Mouse (Mus musculus): Measurements from ENCODE around the gene Tspan5. TPM values are rescaled to one million over a fixed set of nuclear protein-coding genes. Genes with fewer than 3 reads are reported as not detected.

The Tspan5 gene
- polyA plus RNA-seq, 1 experiment from 2014 or later, result 86.9 TPM

DNA sequence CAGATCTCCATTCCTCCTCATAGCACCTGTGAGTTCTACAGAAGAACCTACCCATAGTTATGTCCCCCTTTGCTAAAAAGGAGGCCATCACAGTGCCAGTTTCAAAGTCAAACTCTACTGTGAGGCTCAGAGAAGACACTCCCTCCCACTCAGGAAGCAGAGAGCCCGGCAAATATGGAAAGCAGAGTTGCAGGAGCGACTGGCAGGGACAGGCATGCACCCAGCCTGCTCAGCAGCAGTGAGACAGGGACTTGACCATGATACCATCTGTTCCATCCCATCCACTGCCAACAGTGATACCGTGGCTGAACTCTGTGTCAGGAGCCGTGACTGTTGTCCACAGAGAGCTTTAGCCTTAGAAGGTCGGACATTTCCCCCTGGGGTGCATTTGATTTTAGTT lies 123.3 kb downstream of the Tspan5 start:
- no peak overlapping the region for H3K27ac ChIP-seq (ENCODE audit: low read depth, low read length)
- peaks cover 14% of the 10 kb centered on the region for H3K4me1 ChIP-seq (ENCODE audit: control insufficient read depth, insufficient read depth, low read depth, low read length)
- H3K4me2 ChIP-seq (ENCODE audit: low read length), result no peak overlapping the region
- no peaks in the 10 kb centered on the region for H3K27me3 ChIP-seq (replicated peaks; ENCODE audit: control insufficient read depth, insufficient read depth, low read length)
- WGBS, result 63% methylated on average over 4 of the region's 5 CpGs
- H3K9me3 ChIP-seq (ENCODE audit: control insufficient read depth, low read length), result no peaks in the 10 kb centered on the region
- no peaks in the 10 kb centered on the region for H3K36me3 ChIP-seq (ENCODE audit: control insufficient read depth, insufficient read depth, low read length)
- no peak overlapping the region for H3K9ac ChIP-seq (ENCODE audit: low read depth, low read length)
- no peak overlapping the region for H3K4me3 ChIP-seq (ENCODE audit: low read length)
- ATAC-seq, result no peak

DNA sequence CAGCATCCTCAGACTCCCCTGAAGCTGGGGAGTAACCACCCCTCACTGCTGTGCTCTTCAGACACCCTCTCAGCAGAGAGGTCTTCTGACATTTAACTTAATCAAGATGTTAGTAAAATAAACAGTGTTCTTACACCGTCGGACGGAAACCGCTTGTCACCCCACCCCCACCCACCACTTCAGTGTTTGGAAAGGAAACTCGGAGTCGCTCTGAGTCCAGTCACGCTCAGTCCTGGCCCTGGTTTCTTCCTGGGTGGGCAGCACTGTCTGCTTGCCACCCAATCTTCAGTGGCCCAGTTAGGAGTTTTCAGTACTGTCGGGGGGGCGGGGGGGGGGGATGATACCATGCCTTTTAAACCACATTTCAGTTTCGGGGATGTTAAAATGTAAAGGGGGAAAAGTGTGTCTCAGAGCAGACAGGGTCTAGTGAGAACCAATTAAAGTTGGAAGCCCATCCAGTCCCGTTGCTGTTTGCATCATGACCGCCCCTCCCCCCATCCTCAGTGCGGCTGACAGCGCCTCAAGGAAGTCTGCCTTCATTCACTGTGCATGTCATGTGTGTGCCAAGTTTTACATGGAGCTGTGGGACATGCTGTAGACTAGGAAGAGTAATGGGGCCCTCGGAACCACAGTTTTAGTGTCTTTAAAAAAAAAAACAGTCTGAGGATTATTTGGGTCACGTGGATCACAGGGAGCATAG lies 125.3 kb downstream of the Tspan5 start:
- no peaks in the 10 kb centered on the region for H3K36me3 ChIP-seq (ENCODE audit: control insufficient read depth, insufficient read depth, low read length)
- H3K4me3 ChIP-seq (ENCODE audit: low read length), result no peak overlapping the region
- H3K9ac ChIP-seq (ENCODE audit: low read depth, low read length), result no peak overlapping the region
- H3K4me1 ChIP-seq (ENCODE audit: control insufficient read depth, insufficient read depth, low read depth, low read length), result peaks cover 2% of the 10 kb centered on the region
- H3K9me3 ChIP-seq (ENCODE audit: control insufficient read depth, low read length), result no peaks in the 10 kb centered on the region
- no peak for ATAC-seq
- H3K4me2 ChIP-seq (ENCODE audit: low read length), result no peak overlapping the region
- no peak overlapping the region for H3K27ac ChIP-seq (ENCODE audit: low read depth, low read length)
- no peaks in the 10 kb centered on the region for H3K27me3 ChIP-seq (replicated peaks; ENCODE audit: control insufficient read depth, insufficient read depth, low read length)
- 70% methylated on average over 16 of the region's 16 CpGs for WGBS

DNA sequence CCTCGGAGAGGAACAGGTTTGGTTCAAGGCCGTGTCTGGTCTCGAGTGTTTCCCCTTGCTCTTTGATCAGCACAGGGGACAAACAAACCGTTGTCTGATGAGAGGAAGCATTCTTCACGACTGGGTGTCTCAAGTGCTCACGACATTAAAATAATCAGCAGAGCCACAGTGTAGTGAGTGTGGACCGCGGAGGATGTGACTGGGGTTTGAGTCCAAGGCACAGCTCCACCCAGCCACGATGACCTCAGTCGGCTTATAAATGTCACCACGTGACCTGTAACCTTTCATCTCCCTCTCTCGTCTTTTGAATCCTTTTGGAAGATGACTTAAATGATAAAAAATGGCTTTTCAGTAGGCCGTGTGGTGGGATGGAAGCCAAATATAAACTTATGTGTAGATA lies 126.4 kb downstream of the Tspan5 start:
- 77% methylated on average over 13 of the region's 13 CpGs for WGBS
- no peak for ATAC-seq
- Histone ChIP-seq H3K27me3 (replicated peaks; ENCODE audit: control insufficient read depth, insufficient read depth, low read length) (no peaks in the 10 kb centered on the region), H3K9ac (ENCODE audit: low read depth, low read length) (no peak overlapping the region), H3K4me1 (ENCODE audit: control insufficient read depth, insufficient read depth, low read depth, low read length) (peaks cover 2% of the 10 kb centered on the region), H3K4me2 (ENCODE audit: low read length) (no peak overlapping the region), H3K9me3 (ENCODE audit: control insufficient read depth, low read length) (no peaks in the 10 kb centered on the region), H3K4me3 (ENCODE audit: low read length) (no peak overlapping the region), H3K36me3 (ENCODE audit: control insufficient read depth, insufficient read depth, low read length) (no peaks in the 10 kb centered on the region), H3K27ac (ENCODE audit: low read depth, low read length) (no peak overlapping the region)

- Histone ChIP-seq H3K27ac (ENCODE audit: low read depth, low read length) (no peak overlapping the region), H3K4me2 (ENCODE audit: low read length) (no peak overlapping the region), H3K4me3 (ENCODE audit: low read length) (no peak overlapping the region), H3K36me3 (ENCODE audit: control insufficient read depth, insufficient read depth, low read length) (peaks cover 4% of the 10 kb centered on the region; the same call in 1 of the 2 replicates), H3K9ac (ENCODE audit: low read depth, low read length) (no peak overlapping the region), H3K27me3 (replicated peaks; ENCODE audit: control insufficient read depth, insufficient read depth, low read length) (no peaks in the 10 kb centered on the region), H3K4me1 (ENCODE audit: control insufficient read depth, insufficient read depth, low read depth, low read length) (peaks cover 9% of the 10 kb centered on the region), H3K9me3 (ENCODE audit: control insufficient read depth, low read length) (no peaks in the 10 kb centered on the region)
- 0 out of 2 replicates have a peak, but pooled peaks have one; percentile 12 for ATAC-seq
- WGBS, result 85% methylated on average over 7 of the region's 7 CpGs
Measured at GRCm38 (mm10) chr3:138875282-138875681, 133.3 kb downstream of the Tspan5 start.

DNA sequence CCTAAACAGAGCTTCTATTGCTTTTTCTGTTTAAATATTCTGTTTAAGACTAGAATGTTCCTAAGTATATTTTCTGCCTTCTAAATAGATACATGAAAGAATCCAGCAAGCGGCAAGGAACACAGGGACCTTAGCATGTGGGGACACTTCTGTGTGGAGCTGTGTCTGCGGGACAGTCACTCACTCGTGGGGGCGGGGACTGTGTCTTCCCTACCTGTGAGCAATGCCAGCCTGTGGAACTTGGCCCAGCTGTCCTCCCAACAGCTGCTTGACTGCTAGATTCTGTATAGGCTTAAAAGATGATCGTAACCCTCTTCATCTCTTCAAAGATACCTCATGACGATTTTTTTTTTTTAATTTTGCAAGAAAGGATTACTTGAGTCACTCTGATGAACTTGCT lies 133.9 kb downstream of the Tspan5 start:
- 91% methylated on average over 6 of the region's 6 CpGs for WGBS
- Histone ChIP-seq H3K9ac (ENCODE audit: low read depth, low read length) (no peak overlapping the region), H3K9me3 (ENCODE audit: control insufficient read depth, low read length) (no peaks in the 10 kb centered on the region), H3K4me3 (ENCODE audit: low read length) (no peak overlapping the region), H3K4me1 (ENCODE audit: control insufficient read depth, insufficient read depth, low read depth, low read length) (peaks cover 9% of the 10 kb centered on the region), H3K27ac (ENCODE audit: low read depth, low read length) (no peak overlapping the region), H3K4me2 (ENCODE audit: low read length) (no peak overlapping the region), H3K36me3 (ENCODE audit: control insufficient read depth, insufficient read depth, low read length) (peaks cover 4% of the 10 kb centered on the region; the same call in 1 of the 2 replicates), H3K27me3 (replicated peaks; ENCODE audit: control insufficient read depth, insufficient read depth, low read length) (no peaks in the 10 kb centered on the region)
- no peak for ATAC-seq

- no peak overlapping the region for H3K4me2 ChIP-seq (ENCODE audit: low read length)
- WGBS, result 61% methylated on average over 10 of the region's 10 CpGs
- no peaks in the 10 kb centered on the region for H3K27me3 ChIP-seq (replicated peaks; ENCODE audit: control insufficient read depth, insufficient read depth, low read length)
- H3K9ac ChIP-seq (ENCODE audit: low read depth, low read length), result no peak overlapping the region
- H3K4me3 ChIP-seq (ENCODE audit: low read length), result no peak overlapping the region
- peak; percentile 58 for ATAC-seq
- H3K36me3 ChIP-seq (ENCODE audit: control insufficient read depth, insufficient read depth, low read length), result peaks cover 4% of the 10 kb centered on the region; the same call in 1 of the 2 replicates
- no peaks in the 10 kb centered on the region for H3K9me3 ChIP-seq (ENCODE audit: control insufficient read depth, low read length)
- H3K4me1 ChIP-seq (ENCODE audit: control insufficient read depth, insufficient read depth, low read depth, low read length), result peaks cover 9% of the 10 kb centered on the region
- peak overlapping the region; percentile 49 for H3K27ac ChIP-seq (ENCODE audit: low read depth, low read length)
Measured at GRCm38 (mm10) chr3:138876418-138876817, 134.4 kb downstream of the Tspan5 start.

GRCm38 (mm10) chr3:138876931-138877361 lies 135.0 kb downstream of the Tspan5 start:
- peak; percentile 66; the same call in 1 of the 2 replicates for ATAC-seq
- no peak overlapping the region for H3K4me2 ChIP-seq (ENCODE audit: low read length)
- no peaks in the 10 kb centered on the region for H3K27me3 ChIP-seq (replicated peaks; ENCODE audit: control insufficient read depth, insufficient read depth, low read length)
- peak overlapping the region; percentile 49 for H3K27ac ChIP-seq (ENCODE audit: low read depth, low read length)
- no peak overlapping the region for H3K4me3 ChIP-seq (ENCODE audit: low read length)
- H3K9ac ChIP-seq (ENCODE audit: low read depth, low read length), result no peak overlapping the region
- no peaks in the 10 kb centered on the region for H3K9me3 ChIP-seq (ENCODE audit: control insufficient read depth, low read length)
- peaks cover 4% of the 10 kb centered on the region; the same call in 1 of the 2 replicates for H3K36me3 ChIP-seq (ENCODE audit: control insufficient read depth, insufficient read depth, low read length)
- H3K4me1 ChIP-seq (ENCODE audit: control insufficient read depth, insufficient read depth, low read depth, low read length), result peaks cover 13% of the 10 kb centered on the region
- WGBS, result 75% methylated on average over 14 of the region's 14 CpGs

- Histone ChIP-seq H3K9me3 (ENCODE audit: control insufficient read depth, low read length) (no peaks in the 10 kb centered on the region), H3K36me3 (ENCODE audit: control insufficient read depth, insufficient read depth, low read length) (peaks cover 4% of the 10 kb centered on the region; the same call in 1 of the 2 replicates), H3K4me2 (ENCODE audit: low read length) (no peak overlapping the region), H3K27me3 (replicated peaks; ENCODE audit: control insufficient read depth, insufficient read depth, low read length) (no peaks in the 10 kb centered on the region), H3K4me1 (ENCODE audit: control insufficient read depth, insufficient read depth, low read depth, low read length) (peaks cover 13% of the 10 kb centered on the region), H3K9ac (ENCODE audit: low read depth, low read length) (no peak overlapping the region), H3K4me3 (ENCODE audit: low read length) (no peak overlapping the region), H3K27ac (ENCODE audit: low read depth, low read length) (no peak overlapping the region)
- ATAC-seq, result no peak
- WGBS, result 80% methylated on average over 4 of the region's 4 CpGs
Measured at GRCm38 (mm10) chr3:138877741-138878140, 135.7 kb downstream of the Tspan5 start.

DNA sequence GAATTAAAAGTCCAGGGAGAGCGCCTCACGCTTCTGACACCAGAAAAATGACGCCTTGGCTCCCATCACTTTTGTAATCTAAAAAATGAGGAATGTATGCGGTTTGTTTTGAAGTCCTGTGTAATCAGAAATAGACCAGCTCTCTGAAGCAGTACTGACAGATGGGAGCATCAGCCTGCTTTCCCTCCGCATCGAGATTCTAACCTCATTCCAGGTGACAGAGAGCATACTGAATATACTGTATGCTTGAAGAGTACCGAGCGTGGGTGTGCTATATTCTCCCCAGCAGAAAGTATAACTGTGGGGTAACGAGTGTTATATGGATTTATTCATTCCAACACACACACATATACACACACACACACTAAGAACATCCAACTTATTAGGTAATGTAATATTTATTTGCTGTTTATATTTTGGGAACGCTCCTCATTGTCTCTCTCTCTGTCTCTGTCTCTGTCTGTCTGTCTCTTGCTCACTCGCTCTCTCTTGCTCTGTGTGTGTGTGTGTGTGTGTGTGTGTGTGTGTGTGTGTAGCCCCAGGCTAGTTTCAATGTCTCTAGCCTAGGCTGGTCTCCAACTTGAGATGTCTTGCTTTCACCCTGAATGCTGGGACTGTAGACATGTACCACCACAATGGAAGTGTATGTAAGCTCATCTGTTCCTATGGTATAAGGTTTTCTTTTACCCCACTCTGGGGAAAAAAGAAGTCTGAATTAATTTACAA lies 139.2 kb downstream of the Tspan5 start:
- Histone ChIP-seq H3K4me3 (ENCODE audit: low read length) (no peak overlapping the region), H3K4me1 (ENCODE audit: control insufficient read depth, insufficient read depth, low read depth, low read length) (peaks cover 11% of the 10 kb centered on the region), H3K36me3 (ENCODE audit: control insufficient read depth, insufficient read depth, low read length) (no peaks in the 10 kb centered on the region), H3K9ac (ENCODE audit: low read depth, low read length) (no peak overlapping the region), H3K27me3 (replicated peaks; ENCODE audit: control insufficient read depth, insufficient read depth, low read length) (no peaks in the 10 kb centered on the region), H3K9me3 (ENCODE audit: control insufficient read depth, low read length) (no peaks in the 10 kb centered on the region), H3K4me2 (ENCODE audit: low read length) (no peak overlapping the region), H3K27ac (ENCODE audit: low read depth, low read length) (0 out of 2 replicates have a peak overlapping the region, but pooled peaks have one; percentile 30)
- ATAC-seq, result peak; percentile 48; the same call in 1 of the 2 replicates
- WGBS, result 77% methylated on average over 11 of the region's 11 CpGs
